Mouse (Mus musculus) brain, embryonic 14.5 days (tissue): ENCODE data around the gene Ankrd12.

Experiments used
- CTCF ChIP-seq: fragments of 200-500 bp; IDR thresholded peaks from 2 replicates; pipeline ENCODE4 v1.5.1; 2012; ENCODE audit warnings: inconsistent platforms, mild to moderate bottlenecking, moderate library complexity, borderline replicate concordance; ENCODE audit not compliant: insufficient read depth, insufficient read length; ENCODE audit errors: extremely low read depth
- POLR2A ChIP-seq: fragments of 200-500 bp; IDR thresholded peaks from 2 replicates; pipeline ENCODE4 v1.6.1; 2012; ENCODE audit warnings: mild to moderate bottlenecking, inconsistent platforms, borderline replicate concordance; ENCODE audit not compliant: poor library complexity, insufficient read depth, insufficient read length, severe bottlenecking; ENCODE audit errors: extremely low read depth

GRCm38 (mm10) chr17:66048795-66049194 lies 28.1 kb downstream of the Ankrd12 start:
- TF ChIP-seq CTCF (no peak), POLR2A (no peak)
